Mouse (Mus musculus) intestine, embryonic 16.5 days (tissue): ENCODE data around the gene Mrpl57. TPM values are rescaled to one million over a fixed set of nuclear protein-coding genes. Genes with fewer than 3 reads are reported as not detected.

Experiments
- microRNA-seq: library from miRNA; unstranded; fragments of <30 nt; microRNA quantifications from one replicate; pipeline ENCODE4, GENCODE M21; 2016
- polyA plus RNA-seq: library from polyadenylated mRNA; unstranded; fragments of >200 nt; fragmentation: Nextera tagmentation; extraction: Ambion mirVana; gene quantifications from 2 replicates; pipeline ENCODE4 v1.2.1, GENCODE M21; 2015

Mrpl57 gene
- polyA plus RNA-seq, 1 experiment from 2014 or later = 225 TPM

Small RNA genes within 50 kb of the gene (microRNA-seq; reads per million reads assigned to microRNA genes)
- gene Mir3077 = not detected

Other genes with a start within 250 kb of the Mrpl57 start
- 16.1 and 17.0 TPM in 2 replicates for gene Xpo4, start 160.8 kb upstream of the Mrpl57 start, polyA plus RNA-seq
- gene Gm49361, start 80.1 kb upstream of the Mrpl57 start, polyA plus RNA-seq = not detected in 2 replicates
- 11.5 and 13.4 TPM in 2 replicates for gene Lats2, start 67.8 kb upstream of the Mrpl57 start, polyA plus RNA-seq
- 17.0 and 18.8 TPM in 2 replicates for gene Sap18, start 28.1 kb upstream of the Mrpl57 start, polyA plus RNA-seq
- 23.9 and 28.0 TPM in 2 replicates for gene Ska3, start within 50 bp of the Mrpl57 start, polyA plus RNA-seq
- gene Zdhhc20, start 64.0 kb downstream of the Mrpl57 start, polyA plus RNA-seq = 55.2 and 58.9 TPM in 2 replicates
- 74.6 and 76.8 TPM in 2 replicates for gene Micu2, start 173.0 kb downstream of the Mrpl57 start, polyA plus RNA-seq
- gene Fgf9, start 244.3 kb downstream of the Mrpl57 start, polyA plus RNA-seq = 14.9 and 16.1 TPM in 2 replicates